Mouse (Mus musculus) heart, adult 18-20 months (tissue): ENCODE measurements at regions not wholly inside any gene's neighbourhood (a gene's known extent, or its start where the extent isn't known, plus 50 kb on each side); places are given as distances from the start of the nearest gene placed in this dataset.
A peak's percentile ranks its signal among the peaks of the same experiment; 100 is the strongest.

Source experiments
- DNase-seq, 2 experiments: peaks; one replicate each; pipeline ENCODE4 v3.0.0; 2021 to 2022; ENCODE audit warnings: mixed read lengths in 1 of 2

DNA sequence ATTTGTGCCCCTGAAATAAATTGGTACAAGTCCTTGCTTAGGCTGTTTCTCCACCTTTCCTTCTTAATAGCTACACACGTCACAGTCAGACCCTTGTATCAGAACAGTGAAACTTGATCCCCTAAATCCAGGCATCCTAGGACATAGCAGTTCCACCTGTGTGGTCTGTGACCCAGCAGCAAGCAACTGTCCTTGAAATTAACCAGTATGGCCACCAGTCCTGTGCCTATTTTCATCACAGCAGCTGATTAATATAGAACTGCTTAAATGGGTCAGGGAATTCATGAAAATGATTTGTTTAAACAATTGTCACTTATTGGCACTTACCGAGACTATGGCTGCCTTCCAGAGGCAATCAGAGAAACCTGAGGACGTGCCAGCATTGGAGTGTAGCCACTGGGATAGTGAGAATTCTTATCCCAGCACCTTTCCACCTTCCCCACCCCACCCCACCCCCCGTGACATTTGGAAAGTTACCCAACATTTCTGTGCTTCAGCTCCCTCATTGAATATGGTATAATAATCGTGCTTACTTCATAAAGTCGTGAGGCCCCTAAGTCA, 135.4 kb upstream of the Cdkn2b start:
- peak; percentile 18 to 26 for DNase-seq

DNA sequence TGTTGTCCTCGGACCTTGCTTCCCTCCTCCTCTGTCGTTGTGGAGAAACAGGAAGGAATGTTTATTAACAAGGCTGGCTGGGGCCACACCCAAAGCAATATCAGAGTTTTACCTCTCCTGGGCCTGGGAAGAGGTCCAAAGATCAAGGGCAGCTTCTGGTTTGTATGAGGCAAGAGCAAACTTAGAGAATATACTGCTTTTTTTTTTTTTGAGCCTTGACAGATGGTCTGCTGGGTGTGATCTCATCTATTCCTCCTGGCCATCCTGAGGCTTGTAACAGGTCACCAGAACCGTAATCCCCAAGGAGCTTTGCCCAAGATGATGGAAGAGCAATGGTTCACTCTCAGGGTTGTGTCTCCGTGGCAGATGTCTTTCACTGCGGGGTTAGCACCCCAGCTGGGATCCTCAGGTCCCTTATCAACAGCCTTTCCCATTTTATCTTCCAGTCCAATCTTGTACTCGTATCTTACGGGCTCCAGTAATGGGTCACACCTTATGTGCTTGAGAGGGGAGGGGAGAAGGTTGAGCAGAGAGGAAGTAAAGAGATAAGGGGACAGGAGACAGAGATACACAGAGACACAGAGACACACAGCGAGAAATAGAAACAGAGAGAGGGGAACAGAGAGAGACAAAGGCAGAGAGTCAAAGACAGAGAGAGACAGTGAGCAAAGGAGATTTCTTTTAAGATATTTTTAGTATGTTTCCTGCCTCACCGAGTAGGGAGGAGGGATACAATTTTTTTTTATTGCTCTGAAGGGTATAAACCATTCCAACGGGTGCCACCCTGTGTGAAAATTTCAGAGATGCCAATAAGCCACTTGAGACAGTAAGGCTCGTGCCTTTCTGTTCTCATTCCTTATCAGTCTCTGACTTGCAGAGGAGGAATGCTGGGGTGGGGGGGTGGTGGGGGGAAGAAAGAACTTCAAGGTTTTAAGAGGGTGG, 134.6 kb upstream of the Cdkn2b start:
- peak in 1 of 2 experiments; percentile 20 for DNase-seq

DNA sequence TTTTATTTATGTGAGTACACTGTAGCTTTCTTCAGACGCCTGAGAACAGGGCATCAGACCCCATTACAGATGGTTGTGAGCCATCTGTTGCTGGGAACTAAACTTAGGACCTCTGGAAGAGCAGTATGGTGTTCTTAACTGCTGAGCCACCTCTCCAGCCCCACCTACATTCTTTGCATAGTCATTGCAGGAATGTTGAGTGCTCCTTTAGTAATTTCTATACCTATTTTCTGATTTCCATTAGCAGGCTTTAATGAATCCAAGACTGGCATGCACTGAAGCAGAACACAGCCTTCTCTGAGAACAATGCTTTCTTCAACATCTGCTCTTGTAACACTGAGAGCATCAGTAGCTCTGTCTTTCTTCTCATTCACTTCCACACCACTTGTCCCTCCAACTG, 131.7 kb upstream of the Cdkn2b start:
- DNase-seq = no peak

DNA sequence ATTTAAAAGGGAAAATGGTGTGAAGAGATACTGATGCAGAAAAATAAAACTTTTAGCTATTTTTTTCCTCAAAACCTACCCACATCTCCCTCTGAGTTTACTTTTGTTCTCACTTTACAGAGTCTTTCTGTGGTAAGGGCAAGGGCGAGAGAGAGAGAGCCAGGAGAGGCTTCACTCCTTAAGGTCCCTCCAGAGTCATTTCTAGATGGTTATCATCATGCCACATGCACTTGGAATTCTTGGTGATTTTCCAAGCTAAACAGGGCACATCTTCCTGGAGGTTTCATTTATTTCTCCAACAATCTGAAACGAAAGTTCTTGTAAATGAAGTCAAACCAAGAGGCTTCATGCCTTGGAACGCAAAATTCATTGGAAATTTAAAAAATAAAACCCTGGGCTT, 130.0 kb upstream of the Cdkn2b start:
- DNase-seq = no peak

DNA sequence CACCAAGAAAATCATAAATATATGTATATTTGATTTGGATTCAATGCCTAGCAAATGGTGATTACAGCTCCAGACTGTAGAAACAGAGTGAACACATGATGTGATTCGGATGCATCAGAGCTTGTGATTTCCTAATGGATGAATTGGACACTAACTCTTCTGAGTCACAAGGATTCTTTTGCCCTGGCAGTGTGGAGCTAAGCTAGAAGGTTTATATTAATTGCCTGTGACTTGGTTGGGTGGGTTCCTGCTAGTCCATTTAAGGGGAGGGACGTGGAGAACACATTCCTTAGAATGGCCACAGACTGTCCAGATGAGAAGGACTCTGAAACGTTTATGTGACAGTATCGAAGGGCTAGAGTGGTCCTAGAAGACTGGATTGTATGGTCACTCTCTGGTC, 129.5 kb upstream of the Cdkn2b start:
- DNase-seq = no peak

DNA sequence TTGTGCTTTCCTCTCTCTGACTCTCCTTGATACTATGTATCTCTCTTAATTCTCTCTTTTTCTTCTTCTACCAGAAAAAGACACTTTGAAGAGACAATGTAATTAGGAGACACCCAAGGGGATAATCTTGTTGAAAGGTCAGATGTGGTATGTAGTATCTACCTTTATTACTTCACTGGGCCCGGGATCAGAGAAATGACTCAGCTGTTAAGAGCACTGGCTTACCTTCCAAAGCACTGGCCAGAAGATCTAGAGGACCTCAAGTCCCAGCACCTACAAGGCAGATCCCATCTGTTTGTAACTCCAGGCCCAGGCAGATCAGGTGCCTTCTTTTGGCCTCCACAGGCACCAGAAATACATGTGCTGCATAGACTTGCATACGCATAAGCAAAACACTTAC, 127.8 kb upstream of the Cdkn2b start:
- no peak for DNase-seq

DNA sequence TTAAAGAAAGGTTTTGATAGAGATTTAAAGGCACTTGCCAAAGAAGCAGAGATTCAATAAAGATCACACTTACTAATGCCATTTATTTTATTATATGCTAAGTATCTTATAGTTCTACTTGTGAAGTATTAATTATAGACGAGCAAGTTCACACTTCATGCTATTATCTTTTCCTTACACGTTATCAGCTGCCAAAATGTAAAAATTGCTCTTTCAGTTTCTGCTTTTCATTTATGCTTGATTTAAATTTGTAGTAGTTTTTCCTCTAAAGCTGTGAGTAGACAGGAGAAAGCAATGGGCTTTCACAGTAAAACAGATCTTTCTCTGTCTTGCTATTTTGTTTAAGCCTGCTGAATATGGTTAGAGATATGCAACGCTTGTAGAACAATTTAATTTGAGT, 125.9 kb upstream of the Cdkn2b start:
- DNase-seq = no peak

DNA sequence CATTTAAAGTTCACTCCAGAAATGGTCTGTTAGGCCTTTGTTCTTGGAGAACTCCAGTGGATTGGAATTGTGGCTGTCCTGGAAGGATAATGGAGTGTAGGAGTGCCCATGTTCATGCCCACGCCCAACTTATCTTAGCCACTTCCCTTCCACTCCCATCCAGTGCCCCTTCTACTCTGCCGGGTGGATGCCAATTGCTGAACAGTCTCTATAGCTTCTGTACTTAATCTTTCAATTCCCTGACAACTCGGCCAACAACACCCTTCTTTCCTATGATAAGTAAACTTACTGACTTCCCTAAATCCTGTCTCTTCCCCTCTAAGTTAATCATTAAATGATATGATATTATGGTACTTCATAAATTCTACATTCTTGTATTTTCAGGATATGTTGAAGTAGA, 123.3 kb upstream of the Cdkn2b start:
- no peak for DNase-seq

DNA sequence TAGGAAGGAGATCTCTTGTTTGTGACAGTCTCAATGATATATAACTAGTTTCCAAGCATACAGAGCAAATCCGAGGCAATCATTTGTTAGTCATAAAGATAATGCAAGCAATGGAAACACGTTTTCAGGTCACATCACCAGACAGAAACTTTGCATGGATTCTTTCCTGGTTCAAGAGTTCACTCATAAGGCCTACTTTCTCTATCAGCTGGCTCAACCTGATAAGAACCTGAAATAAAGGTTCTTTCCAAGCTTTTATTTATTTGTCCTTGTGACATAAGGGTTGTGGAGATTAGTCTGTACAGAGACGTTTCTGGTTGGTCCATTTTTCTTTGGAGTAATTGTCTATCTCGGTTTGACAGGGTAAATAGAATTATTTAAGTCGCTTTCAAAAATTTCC, 122.7 kb upstream of the Cdkn2b start:
- no peak for DNase-seq

DNA sequence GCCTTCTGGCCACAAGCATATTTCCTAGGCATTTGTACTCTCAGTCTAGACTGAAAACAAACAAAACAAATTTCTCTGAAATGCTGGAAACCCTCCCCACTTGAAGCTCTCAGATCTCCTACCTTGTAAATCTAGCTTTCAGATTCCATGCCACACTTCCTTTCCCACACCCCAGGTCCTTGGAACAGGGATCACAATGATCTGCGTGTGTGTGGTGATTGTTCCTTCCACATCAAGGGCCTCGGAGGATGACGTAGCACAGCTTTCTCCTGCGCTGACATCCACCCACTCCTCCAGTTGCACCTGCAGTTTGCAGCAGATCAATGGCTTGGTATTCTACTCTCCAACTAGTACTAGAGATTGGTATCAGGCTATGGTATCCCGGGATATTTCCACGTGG, 120.7 kb upstream of the Cdkn2b start:
- DNase-seq = no peak

DNA sequence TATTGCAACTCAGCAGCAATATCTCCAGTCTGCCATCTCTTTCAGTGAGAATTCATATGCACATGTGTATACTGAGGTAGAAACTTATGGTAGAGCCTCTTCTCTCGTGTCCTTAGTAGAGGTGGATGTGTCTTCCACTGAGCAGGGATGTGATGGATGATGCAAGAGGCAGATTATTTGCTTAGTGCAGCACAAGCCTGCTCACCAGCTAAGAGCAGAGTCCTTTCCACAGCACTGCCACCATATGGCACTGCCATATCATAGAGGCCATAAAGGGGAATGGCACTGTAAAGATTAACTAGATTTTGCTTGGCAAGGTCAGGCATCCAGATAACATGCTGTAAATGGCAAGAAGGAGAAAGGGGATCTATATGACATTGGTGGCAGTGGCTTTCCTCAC, 117.6 kb upstream of the Cdkn2b start:
- DNase-seq = no peak

DNA sequence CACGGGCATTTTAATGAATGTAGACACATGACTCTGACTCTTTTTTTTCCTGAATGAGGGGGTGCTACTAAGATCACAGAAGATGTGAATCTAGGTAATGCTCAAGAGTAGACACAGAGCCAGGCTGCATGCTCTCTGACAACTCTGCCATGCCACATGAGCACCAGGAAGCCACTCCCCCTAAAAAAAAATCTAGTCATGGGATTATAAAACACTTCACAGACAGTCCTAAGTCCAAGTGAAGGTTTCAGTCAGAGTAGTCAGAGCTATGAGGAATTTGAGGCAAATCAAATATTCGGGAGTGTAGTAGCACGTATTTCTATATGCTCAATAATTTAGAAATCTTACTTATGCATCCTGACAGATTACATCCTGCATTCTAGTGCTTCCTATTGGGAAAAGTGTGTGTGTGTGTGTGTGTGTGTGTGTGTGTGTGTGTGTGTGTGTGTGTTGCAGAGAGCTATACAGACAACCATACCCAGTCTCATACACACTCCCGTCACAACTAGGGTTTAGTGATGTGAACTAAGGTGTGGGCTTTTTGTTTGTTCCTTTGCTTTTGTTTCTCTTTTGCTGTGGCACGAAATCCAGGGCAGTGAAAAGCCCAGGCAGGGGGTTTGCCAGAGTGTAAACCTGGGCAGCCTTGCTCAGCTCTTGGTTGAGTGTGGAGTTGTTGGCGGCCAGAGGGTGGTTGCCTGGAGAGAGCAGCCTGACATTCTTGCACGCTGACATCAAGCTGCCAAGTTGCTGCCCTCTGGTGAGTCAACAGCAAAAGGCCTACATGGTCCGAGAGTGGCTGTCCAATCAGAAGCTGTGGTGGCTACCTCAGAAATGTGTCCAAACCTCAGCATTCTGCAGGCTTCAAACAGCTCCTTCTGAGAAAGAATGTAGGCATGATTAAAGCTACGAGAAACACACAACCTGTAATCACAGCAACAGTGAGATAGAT, 116.8 kb upstream of the Cdkn2b start:
- DNase-seq = peak; percentile 38 to 54

DNA sequence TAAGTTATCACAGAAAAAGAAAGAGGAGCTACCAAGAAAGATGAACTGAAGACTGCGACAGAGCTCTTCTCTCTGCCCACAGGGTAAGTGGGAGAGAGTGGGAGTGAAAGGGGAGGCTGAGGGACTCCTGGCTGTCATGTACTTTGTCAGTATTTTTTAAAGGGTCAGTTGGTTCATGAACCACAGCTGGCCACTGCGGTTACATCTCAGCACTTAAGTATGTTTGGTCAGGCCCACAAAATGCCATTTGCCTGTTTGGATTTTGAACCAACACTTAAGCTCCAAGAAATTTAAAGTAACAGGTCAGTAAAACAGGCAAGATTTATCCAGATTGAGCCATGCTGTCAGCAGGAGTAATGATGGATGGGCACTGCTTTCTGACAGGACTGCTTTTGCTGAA, 115.1 kb upstream of the Cdkn2b start:
- DNase-seq = no peak

DNA sequence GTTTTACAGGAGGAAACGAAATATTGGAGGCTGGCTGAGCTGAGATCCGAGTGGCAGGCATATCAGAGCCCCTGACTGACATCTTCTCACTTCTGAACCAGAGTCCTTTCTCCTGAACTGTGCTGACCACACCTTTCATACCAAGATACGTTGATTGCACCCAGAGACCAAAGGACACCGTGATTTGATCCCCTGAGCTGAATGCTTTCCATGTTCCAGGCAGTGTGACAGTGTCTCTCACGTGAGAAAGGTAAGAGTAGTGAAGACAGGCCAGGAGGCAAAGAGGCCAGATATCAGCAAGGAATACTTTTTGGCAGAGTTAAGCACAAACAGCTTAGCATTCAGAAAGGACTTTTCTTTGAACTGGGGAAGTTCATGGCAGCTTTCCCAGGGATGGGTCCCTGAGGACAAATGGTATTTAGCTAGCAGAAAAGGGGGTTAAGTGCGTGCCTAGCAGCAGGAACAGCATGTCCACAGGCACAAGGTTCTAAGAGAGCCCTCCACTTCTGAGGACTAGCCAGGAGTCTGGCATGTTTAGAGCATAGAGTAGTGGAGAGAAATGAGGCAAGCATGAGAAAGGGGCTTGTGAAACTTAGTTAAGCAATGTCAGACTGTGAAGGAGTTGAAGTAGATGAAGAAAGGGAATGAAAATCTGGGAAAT, 111.0 kb upstream of the Cdkn2b start:
- peak; percentile 49 to 67 for DNase-seq

DNA sequence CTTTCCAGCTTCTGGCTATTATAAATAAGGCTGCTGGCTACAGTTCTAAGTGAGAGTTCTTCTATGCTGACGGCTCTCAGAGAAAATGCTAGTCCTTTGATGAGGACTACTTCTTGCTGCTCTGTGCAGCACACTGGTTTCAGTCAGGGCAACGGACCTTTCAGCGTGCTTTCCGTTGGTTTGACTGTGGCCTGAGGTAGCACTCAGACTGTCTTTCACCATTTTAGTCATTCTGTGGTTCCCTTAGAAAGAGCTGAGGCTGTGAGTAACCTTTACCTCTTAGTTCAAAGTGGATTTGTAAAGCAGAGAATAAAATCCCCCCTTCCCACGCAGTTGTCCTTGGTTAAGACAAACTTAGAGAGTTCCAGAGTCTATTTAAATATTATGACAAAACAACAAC, 110.0 kb upstream of the Cdkn2b start:
- no peak for DNase-seq

DNA sequence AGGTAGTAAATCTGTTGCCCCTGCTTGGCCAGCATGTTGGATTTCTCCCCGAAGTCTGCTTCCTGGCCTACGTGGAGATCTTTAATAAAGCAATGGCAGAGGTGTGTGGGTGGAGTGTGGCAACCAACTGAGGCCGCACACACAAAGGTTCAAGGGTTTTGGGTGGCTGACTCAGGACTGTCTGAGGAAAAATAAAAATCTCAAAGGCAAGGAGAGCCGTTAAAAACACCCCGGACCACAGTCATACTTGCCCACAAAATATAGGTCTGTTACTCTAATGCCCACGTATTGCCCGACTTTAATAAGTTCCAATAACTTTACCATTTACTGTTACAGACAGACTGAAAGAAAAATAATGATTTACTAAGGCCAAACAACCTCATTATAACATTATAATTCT, 108.7 kb upstream of the Cdkn2b start:
- DNase-seq = no peak

DNA sequence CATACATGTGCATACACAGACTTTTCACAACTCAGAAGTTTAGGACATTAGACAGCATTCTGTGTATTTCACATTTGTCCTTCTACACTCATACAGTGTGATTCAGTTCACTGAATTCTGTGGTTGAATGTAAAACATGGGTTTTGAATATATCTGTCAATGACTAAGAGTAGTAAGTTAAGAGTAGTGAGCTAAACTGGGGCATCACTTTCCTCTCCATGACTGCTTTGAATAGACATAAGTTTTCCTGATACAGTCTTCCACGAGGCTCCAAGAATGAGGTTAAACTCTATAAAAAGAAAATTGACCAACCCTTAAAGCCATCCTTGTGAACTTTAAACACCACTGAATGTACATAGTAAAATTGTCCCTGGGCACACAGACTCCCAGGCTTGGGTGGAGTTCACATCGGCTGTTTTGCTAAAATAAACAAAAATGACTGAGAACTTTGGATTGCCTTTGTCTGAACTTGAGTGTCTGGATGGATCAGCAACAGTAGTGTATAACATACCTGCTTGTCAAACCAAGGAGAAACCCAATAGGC, 94.9 kb upstream of the Cdkn2b start:
- DNase-seq = no peak

DNA sequence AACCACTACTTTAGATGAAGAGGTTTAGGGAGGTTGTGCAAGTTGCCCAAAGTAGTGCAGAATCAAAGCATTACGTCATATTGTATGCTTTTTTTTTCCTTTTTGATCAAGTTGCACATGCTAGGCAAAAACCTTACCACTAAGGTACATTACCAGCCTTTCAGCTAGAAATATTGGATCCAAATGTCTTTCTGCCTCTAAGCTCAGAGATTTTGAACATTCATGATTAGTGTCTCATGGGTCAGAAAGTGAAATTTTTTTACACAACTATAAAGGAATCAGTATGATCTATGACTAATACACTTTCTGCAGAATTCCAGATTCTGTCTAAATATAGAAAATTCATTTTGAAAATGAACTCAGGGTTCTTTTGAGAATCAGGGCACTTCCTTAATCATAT, 92.3 kb upstream of the Cdkn2b start:
- DNase-seq = no peak

DNA sequence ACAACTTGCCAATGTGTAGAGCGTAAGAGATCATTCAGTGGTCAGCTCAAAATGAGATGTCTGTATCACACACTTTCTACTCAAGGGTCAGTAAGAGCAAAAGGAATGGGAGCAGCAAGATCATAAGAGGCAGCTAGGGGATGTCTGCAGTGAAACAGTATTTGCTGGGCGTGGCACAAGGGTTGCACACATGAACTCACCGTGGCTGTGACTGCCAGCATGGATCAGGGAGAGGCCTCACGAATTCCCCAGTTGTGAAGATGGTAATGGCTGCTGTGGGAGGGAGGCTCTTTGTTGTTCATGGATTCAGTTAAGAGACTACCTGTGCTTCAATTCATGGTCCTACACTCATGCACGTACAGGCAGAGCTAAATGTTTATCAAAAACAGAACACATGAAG, 91.5 kb upstream of the Cdkn2b start:
- no peak for DNase-seq

DNA sequence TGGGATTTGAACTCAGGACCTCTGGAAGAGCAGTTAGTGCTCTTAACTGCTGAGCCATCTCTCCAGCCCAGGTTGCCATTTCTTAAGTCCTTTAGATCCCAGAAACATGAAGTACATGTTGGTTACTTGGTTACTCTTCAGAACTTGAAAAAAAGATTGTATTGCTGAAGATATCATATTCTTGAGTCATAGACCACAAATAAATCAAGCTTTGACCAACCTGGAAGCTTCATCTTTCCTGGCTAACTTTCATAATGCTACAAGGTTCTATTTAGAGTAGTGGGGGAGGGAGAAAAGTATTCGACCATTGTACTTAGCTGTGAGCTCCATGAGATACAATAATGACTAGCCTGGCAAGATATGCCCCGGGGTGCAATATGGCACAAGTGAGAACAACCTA, 90.9 kb upstream of the Cdkn2b start:
- DNase-seq = no peak

DNA sequence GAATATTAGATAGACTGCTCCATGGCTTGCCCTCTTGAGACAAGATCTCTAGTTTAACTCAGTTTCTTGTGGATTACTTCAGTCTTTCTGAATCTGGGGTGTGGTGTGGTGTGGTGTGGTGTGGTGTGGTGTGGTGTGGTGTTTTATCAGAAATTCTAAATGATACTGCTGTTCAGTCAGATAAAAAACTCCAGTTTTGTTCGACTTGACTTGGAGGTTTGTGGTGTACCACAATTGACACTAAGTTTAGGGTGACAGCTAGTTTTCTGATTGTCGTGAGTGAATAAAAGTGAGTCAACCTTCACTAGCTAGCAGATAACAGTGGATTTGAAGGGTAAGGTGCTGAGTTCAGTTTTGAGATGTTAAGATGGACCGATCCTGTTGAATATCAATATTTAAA, 89.5 kb upstream of the Cdkn2b start:
- DNase-seq = no peak

DNA sequence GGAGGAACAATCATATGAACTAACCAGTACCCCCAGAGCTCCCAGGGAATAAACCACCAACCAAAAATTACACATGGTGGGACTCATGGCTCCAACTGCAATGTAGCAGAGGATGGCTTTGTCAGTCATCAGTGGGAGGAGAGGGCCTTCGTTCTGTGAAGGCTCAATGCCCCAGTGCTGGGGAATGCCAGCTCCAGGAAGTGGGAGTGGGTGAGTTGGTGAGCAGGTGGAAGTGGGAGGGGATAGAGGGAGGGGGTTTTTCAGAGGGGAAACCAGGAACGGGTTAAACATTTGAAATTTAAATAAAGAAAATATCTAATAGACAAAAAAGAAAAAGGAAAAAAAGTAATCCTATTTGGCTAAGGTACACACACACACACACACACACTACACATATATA, 88.4 kb upstream of the Cdkn2b start:
- DNase-seq = no peak
